Mouse (Mus musculus): ENCODE results near the gene Ptpn18. TPM values are rescaled to one million over a fixed set of nuclear protein-coding genes. Genes with fewer than 3 reads are reported as not detected.
"Not testable (repeated sequence)": the region's sequence is repeated elsewhere in the genome, so short reads cannot be mapped to it uniquely, and the experiment has no call there.

Ptpn18 gene
- polyA plus RNA-seq, 1 experiment from 2014 or later, result 7.8 TPM

DNA sequence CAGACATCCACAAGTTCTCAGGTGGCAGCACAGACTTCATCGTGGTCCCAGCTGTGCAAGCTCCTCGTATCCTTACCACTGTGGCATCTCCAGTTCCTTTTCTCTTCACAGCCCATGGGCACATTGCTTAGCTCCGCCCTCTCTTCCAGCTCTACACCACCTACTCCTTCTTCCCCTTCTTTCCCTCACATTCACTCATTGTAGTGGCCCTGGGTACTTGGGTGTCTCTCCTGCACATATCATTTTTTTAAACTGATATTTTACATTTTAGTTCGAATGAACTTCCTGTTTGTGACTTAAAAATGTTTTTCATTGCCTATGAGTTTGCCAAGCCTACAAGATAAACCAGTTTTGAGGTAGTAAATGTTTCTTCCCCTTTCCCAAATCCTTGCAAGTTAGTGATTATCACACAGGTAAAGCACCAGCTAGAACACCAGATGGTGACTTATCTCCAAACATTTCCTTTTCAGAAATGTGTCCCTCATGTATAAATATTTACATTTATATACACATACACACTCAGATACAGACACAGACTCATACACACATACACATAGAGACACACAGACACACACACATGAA lies 46.5 kb downstream of the Ptpn18 start:
- Histone ChIP-seq H3K4me3 (no peak overlapping the region), H3K27me3 (ENCODE audit: low read depth, poor library complexity, severe bottlenecking) (no peaks in the 10 kb centered on the region), H3K4me1 (peaks cover 16% of the 10 kb centered on the region), H3K36me3 (no peaks in the 10 kb centered on the region), H3K9me3 (replicated peaks) (no peaks in the 10 kb centered on the region), H3K27ac (no peak overlapping the region)
- WGBS, result 88% methylated on average over 4 of the region's 4 CpGs
- DNase-seq (ENCODE audit: low spot score), result no peak

DNA sequence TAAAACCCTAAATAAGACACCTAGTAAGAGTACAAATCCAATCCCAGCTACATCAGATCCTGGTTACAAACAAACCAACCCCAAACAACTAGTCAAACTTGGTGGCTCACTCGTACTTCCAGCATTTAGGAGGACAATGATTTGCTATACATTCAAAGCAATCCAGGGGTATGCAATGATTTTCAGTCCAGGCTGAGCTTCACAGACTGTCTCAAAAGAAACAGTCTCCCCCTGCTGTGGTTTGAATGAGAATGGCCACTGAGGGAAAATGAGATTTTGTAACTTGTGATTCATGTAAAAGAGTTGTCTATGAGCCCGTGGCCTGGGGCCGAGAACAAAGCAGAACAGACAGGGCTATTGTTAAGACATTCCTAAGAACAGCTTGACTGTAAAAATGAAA lies 48.4 kb downstream of the Ptpn18 start:
- no peaks in the 10 kb centered on the region for H3K27me3 ChIP-seq (ENCODE audit: low read depth, poor library complexity, severe bottlenecking)
- H3K9me3 ChIP-seq (replicated peaks), result no peaks in the 10 kb centered on the region
- 90% methylated on average over 3 of the region's 3 CpGs for WGBS
- DNase-seq (ENCODE audit: low spot score), result no peak
- peaks cover 17% of the 10 kb centered on the region for H3K4me1 ChIP-seq
- H3K4me3 ChIP-seq, result no peak overlapping the region
- no peaks in the 10 kb centered on the region for H3K36me3 ChIP-seq
- H3K27ac ChIP-seq, result no peak overlapping the region

DNA sequence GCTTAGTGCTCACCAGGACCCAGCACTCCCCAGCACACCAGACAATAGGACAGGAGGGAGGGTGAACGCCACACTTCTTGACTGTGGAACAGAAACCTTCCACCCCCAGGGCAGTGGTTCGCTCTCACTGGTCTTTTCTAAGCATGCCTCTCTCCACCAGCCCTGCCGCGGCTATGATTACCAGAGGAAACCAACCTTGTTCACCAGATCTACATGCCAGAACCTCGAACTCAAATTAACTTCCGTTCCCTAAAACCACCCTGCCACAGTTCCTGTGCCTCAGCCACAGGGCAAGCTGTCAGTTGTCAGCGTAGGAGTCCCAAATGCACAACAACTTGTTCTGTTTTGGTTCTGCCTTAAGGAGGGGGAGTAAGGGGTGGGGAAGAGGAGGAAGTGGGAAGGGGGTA lies 51.0 kb downstream of the Ptpn18 start:
- Histone ChIP-seq H3K4me1 (peaks cover 14% of the 10 kb centered on the region), H3K27ac (no peak overlapping the region), H3K9me3 (replicated peaks) (no peaks in the 10 kb centered on the region), H3K27me3 (ENCODE audit: low read depth, poor library complexity, severe bottlenecking) (no peaks in the 10 kb centered on the region), H3K36me3 (no peaks in the 10 kb centered on the region), H3K4me3 (peak overlapping the region; percentile 34)
- DNase-seq (ENCODE audit: low spot score), result peak; percentile 37
- WGBS, result 9% methylated on average over 7 of the region's 7 CpGs

DNA sequence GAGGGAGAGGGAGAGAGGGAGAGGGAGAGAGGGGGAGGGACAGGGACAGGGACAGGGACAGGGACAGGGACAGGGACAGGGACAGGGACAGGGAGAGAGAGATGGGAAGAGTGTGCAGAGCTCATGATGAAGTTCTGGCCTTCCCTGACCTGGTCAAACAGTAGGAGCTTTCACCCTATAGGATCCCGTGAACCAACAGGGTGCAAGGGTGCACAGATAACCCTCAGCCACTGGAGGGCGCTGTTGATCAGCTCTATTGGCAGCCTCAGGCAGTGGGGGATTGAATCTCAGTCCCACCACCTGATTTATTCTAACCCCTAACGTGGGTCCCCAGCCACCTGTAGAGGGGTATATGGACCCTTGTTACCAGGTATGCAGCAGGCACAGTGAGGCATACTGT lies 51.5 kb downstream of the Ptpn18 start:
- DNase-seq (ENCODE audit: low spot score), result peak; percentile 71
- Histone ChIP-seq H3K9me3 (replicated peaks) (no peaks in the 10 kb centered on the region), H3K27ac (no peak overlapping the region), H3K27me3 (ENCODE audit: low read depth, poor library complexity, severe bottlenecking) (no peaks in the 10 kb centered on the region), H3K36me3 (no peaks in the 10 kb centered on the region), H3K4me3 (no peak overlapping the region), H3K4me1 (peaks cover 14% of the 10 kb centered on the region)
- 6% methylated on average over 3 of the region's 3 CpGs for WGBS

DNA sequence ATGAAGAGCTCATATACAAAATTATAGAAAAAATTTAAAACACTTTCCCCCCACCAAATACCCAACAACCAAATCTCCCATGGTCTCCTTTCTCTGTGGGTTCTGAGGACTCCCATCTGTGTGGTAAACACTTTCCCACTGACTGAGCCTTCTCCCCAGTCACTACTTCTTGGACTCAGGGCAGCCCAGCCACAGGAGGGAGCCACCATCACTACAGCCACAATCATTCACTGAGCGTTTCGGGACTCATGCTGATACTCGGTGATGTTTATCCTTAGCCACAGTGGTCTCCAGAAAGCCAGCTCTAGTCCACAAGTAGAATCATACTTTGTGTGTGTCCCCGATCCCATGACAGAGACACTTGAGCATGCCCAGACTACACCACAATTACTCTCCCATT lies 53.5 kb downstream of the Ptpn18 start:
- 85% methylated on average over 4 of the region's 4 CpGs for WGBS
- H3K27me3 ChIP-seq (ENCODE audit: low read depth, poor library complexity, severe bottlenecking), result no peaks in the 10 kb centered on the region
- H3K4me3 ChIP-seq, result no peak overlapping the region
- no peaks in the 10 kb centered on the region for H3K9me3 ChIP-seq (replicated peaks)
- H3K36me3 ChIP-seq, result no peaks in the 10 kb centered on the region
- H3K4me1 ChIP-seq, result peaks cover 14% of the 10 kb centered on the region
- DNase-seq (ENCODE audit: low spot score), result no peak
- H3K27ac ChIP-seq, result no peak overlapping the region

DNA sequence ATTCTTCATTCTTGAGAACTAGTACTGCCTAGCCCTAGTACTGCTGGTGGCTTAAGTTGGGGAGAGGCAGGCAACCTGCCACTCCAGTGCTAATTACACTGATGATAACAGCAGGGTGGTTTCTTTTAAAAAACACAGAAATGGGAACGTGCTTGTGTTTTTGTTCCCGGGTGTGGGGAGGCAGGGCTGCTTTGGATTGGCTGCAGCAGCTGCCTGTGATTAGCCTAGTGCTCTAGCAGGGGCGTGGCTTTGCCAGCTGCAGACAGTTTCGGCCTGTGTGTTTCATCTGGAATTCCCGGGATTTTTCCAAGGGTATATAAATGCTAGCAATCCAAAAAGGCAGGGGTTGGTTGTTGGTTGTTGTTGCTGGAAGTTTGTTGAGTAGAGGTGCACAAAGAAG lies 57.0 kb downstream of the Ptpn18 start:
- WGBS, result 39% methylated on average over 5 of the region's 5 CpGs
- no peaks in the 10 kb centered on the region for H3K36me3 ChIP-seq
- no peaks in the 10 kb centered on the region for H3K9me3 ChIP-seq (replicated peaks)
- no peak overlapping the region for H3K27ac ChIP-seq
- no peak for DNase-seq (ENCODE audit: low spot score)
- no peak overlapping the region for H3K4me3 ChIP-seq
- no peaks in the 10 kb centered on the region for H3K27me3 ChIP-seq (ENCODE audit: low read depth, poor library complexity, severe bottlenecking)
- no peaks in the 10 kb centered on the region for H3K4me1 ChIP-seq

DNA sequence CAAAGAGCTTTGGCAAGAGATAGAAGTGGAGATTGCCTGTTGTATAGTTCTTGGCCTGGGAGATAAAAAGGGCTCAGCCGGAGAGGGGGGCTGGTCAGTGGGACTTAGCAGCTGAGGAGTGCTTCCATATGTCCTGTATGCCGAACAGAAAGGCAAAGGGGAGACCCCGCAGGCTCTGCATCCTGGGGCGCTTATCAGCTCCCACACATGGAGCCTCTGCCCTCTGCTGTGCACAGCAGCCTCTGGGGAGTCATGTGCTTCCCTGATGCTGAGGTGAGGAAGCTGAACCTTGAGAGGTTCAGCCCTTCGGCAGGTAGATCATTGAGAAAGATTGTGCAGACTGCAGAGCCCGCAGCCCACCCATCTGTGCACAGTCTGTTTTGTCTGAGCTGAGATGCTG lies 57.7 kb downstream of the Ptpn18 start:
- not testable (repeated sequence) for H3K27ac ChIP-seq; H3K4me3 ChIP-seq; H3K27me3 ChIP-seq (ENCODE audit: low read depth, poor library complexity, severe bottlenecking); H3K9me3 ChIP-seq (replicated peaks); H3K36me3 ChIP-seq; H3K4me1 ChIP-seq; DNase-seq (ENCODE audit: low spot score)
- 48% methylated on average over 6 of the region's 6 CpGs for WGBS

DNA sequence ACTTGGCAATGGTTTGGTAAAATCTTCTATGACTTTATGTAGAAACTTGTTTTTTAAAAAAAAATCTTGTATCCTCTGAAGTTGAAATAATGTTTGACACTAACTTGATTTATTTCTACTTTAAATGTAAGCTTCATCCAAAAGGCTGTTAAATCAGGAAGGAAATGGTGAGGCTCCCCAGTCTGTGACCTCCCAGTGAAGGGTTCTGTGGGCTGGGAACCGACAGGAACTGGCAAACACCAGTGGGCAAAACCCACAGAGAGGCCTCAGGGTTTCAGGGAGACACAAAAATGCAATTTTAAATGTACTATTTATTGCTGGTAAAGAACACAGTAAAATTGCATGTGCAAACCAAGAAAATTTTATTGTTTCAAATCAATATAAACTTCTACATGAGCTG lies 58.2 kb downstream of the Ptpn18 start:
- WGBS, result 58% methylated on average over 1 of the region's 1 CpGs
- H3K27ac ChIP-seq; H3K4me1 ChIP-seq; DNase-seq (ENCODE audit: low spot score); H3K27me3 ChIP-seq (ENCODE audit: low read depth, poor library complexity, severe bottlenecking); H3K36me3 ChIP-seq; H3K9me3 ChIP-seq (replicated peaks); H3K4me3 ChIP-seq: not testable (repeated sequence)

DNA sequence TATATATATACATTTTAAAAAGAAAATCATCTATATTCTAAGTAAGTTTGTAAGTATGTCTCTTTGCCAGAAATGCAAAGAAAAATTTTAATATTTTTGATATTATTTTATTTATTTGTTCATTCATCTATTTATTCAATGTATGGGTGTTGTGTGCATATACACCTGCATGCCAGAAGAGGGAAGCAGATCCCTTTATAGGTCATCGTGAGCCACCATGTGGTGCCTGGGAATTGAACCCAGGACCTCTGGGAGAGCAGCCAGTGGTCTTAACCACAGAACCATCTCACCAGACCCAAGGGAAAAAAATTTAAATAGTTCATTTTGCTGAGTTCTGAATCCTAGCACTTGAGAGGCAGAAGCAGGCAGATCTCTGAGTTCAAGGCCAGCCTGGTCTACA lies 58.7 kb downstream of the Ptpn18 start:
- DNase-seq (ENCODE audit: low spot score), result no peak
- no peaks in the 10 kb centered on the region for H3K4me1 ChIP-seq
- WGBS, result 87% methylated on average over 1 of the region's 1 CpGs
- H3K27ac ChIP-seq, result no peak overlapping the region
- no peak overlapping the region for H3K4me3 ChIP-seq
- no peaks in the 10 kb centered on the region for H3K9me3 ChIP-seq (replicated peaks)
- no peaks in the 10 kb centered on the region for H3K27me3 ChIP-seq (ENCODE audit: low read depth, poor library complexity, severe bottlenecking)
- H3K36me3 ChIP-seq, result no peaks in the 10 kb centered on the region

DNA sequence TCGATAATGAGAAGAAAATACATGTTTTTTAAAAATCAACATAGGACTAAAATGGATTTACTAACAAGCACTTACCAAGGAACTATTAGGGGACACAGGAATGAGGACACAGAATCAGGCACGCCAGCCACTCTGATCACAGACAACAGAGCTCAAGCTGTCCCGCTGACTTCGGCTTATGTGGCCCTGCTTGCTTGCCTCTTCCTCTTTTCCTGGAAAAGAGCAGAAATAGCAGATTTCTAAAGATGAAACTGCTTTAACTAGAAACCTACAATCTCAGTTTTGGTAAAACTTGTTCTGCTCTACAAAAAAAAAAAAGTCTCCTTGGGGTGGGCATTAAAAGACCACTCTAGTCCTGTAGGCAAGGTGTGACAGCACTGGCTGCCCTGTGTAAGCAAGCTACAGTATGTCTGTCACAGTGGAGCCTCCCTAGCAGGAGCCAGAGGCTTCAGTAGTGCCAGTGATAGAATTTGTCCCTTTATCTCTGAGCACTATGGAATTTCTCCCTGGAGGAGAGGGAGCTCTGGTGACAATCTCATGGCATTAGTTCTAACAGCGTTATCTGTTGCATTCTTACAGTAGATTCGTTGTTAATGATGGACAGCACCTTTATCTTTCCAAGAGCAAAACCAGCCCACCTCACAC lies 62.8 kb downstream of the Ptpn18 start:
- H3K27ac ChIP-seq, result no peak overlapping the region
- 87% methylated on average over 6 of the region's 6 CpGs for WGBS
- no peak for DNase-seq (ENCODE audit: low spot score)
- H3K4me3 ChIP-seq, result no peak overlapping the region
- no peaks in the 10 kb centered on the region for H3K36me3 ChIP-seq
- H3K27me3 ChIP-seq (ENCODE audit: low read depth, poor library complexity, severe bottlenecking), result no peaks in the 10 kb centered on the region
- no peaks in the 10 kb centered on the region for H3K9me3 ChIP-seq (replicated peaks)
- H3K4me1 ChIP-seq, result no peaks in the 10 kb centered on the region

DNA sequence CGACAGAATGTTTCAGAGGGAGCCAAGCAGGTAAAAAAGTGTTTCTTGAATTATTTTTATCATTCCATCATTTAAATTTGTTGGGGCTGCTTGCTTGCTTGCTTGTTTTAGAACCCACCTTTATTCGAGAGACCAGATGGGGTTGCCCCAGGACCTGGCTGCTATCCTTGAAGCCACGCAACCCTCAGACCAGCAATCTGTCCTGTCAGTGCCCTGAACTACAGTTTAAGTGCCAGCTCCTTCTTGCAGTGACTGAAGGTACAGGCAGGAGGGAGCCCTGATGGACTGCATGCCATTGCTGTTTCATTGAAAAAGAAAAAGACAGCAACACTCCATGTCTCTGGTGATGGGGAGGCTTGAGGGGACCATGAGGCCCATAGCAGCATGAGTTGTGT lies 63.3 kb downstream of the Ptpn18 start:
- H3K9me3 ChIP-seq (replicated peaks), result no peaks in the 10 kb centered on the region
- no peak for DNase-seq (ENCODE audit: low spot score)
- H3K27ac ChIP-seq, result no peak overlapping the region
- H3K27me3 ChIP-seq (ENCODE audit: low read depth, poor library complexity, severe bottlenecking), result no peaks in the 10 kb centered on the region
- no peak overlapping the region for H3K4me3 ChIP-seq
- 80% methylated on average over 3 of the region's 3 CpGs for WGBS
- no peaks in the 10 kb centered on the region for H3K4me1 ChIP-seq
- H3K36me3 ChIP-seq, result no peaks in the 10 kb centered on the region

DNA sequence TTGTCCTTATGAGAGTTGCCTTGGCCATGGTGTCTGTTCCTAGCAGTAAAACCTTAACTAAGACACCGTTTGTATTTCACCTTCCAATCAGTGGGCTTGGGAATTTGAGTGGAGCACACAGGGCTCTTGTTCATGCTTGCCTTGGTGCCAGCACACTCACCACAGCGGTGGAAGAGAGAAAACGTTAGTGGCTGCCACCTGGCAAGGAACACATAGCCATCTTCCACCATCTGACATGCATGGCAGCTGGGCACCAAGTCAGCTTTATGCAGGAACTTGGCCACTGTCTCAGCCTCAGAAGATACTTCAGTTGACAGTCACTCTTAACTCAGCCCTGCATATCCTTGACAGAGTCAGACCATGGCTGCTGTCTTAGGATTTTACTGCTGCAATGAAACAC lies 64.1 kb downstream of the Ptpn18 start:
- H3K36me3 ChIP-seq, result no peaks in the 10 kb centered on the region
- WGBS, result 83% methylated on average over 3 of the region's 3 CpGs

More for the DNA sequence above, 64.1 kb downstream of the Ptpn18 start:
- no peak overlapping the region for H3K4me3 ChIP-seq
- H3K27ac ChIP-seq, result no peak overlapping the region
- no peaks in the 10 kb centered on the region for H3K9me3 ChIP-seq (replicated peaks)
- H3K4me1 ChIP-seq, result no peaks in the 10 kb centered on the region
- DNase-seq (ENCODE audit: low spot score), result no peak
- no peaks in the 10 kb centered on the region for H3K27me3 ChIP-seq (ENCODE audit: low read depth, poor library complexity, severe bottlenecking)
